Mouse (Mus musculus) brain, embryonic 14.5 days (tissue): Measurements from ENCODE around the gene Dock9. TPM values are rescaled to one million over a fixed set of nuclear protein-coding genes. Genes with fewer than 3 reads are reported as not detected.
A peak's percentile ranks its signal among the peaks of the same experiment; 100 is the strongest.

ENCODE experiments used
- DNase-seq: peaks from one replicate; pipeline ENCODE4 v3.0.0-alpha.2; 2011; ENCODE audit warnings: low read depth
- CTCF ChIP-seq: fragments of 200-500 bp; IDR thresholded peaks from 2 replicates; pipeline ENCODE4 v1.5.1; 2012; ENCODE audit warnings: inconsistent platforms, mild to moderate bottlenecking, moderate library complexity, borderline replicate concordance; ENCODE audit not compliant: insufficient read depth, insufficient read length; ENCODE audit errors: extremely low read depth
- POLR2A ChIP-seq: fragments of 200-500 bp; IDR thresholded peaks from 2 replicates; pipeline ENCODE4 v1.6.1; 2012; ENCODE audit warnings: mild to moderate bottlenecking, inconsistent platforms, borderline replicate concordance; ENCODE audit not compliant: poor library complexity, insufficient read depth, insufficient read length, severe bottlenecking; ENCODE audit errors: extremely low read depth
- polyA plus RNA-seq: library from polyadenylated mRNA; depleted of rRNA; stranded (reverse); fragments of >200 nt; gene quantifications from 2 replicates; pipeline ENCODE4 v1.2.3, GENCODE M21; 2012

The Dock9 gene
- polyA plus RNA-seq, 1 experiment: 30.3 TPM

- DNase-seq: no peak
- TF ChIP-seq CTCF: no peak
- no peak for TF ChIP-seq POLR2A
These were observed 9.2 kb upstream of the Dock9 start for GRCm38 (mm10) chr14:121806791-121807190.

GRCm38 (mm10) chr14:121806316-121806715 is 8.7 kb upstream of the Dock9 start:
- DNase-seq: no peak
- TF ChIP-seq CTCF (no peak), POLR2A (no peak)

GRCm38 (mm10) chr14:121804461-121804860 is 6.8 kb upstream of the Dock9 start:
- TF ChIP-seq POLR2A: no peak
- TF ChIP-seq CTCF: peak; percentile 44; the same call in 1 of the 2 replicates
- no peak for DNase-seq

GRCm38 (mm10) chr14:121800962-121801361 is 3.3 kb upstream of the Dock9 start:
- DNase-seq: peak; percentile 6

GRCm38 (mm10) chr14:121799112-121799511 is 1.5 kb upstream of the Dock9 start:
- DNase-seq: no peak
- TF ChIP-seq CTCF: no peak
- no peak for TF ChIP-seq POLR2A

More at GRCm38 (mm10) chr14:121800962-121801361, 3.3 kb upstream of the Dock9 start:
- TF ChIP-seq POLR2A (no peak), CTCF (0 out of 2 replicates have a peak, but pooled peaks have one; percentile 7)

GRCm38 (mm10) chr14:121798411-121798799 is 768 bp upstream of the Dock9 start:
- TF ChIP-seq POLR2A (peak; percentile 70; the same call in 1 of the 2 replicates), CTCF (no peak)
- peak; percentile 98 for DNase-seq

GRCm38 (mm10) chr14:121796571-121797456 is 823 bp downstream of the Dock9 start:
- no peak for TF ChIP-seq CTCF
- no peak for TF ChIP-seq POLR2A
- DNase-seq: no peak

GRCm38 (mm10) chr14:121795536-121795935 is 2.1 kb downstream of the Dock9 start:
- TF ChIP-seq CTCF (no peak), POLR2A (no peak)

GRCm38 (mm10) chr14:121793639-121794038 is 4.0 kb downstream of the Dock9 start:
- DNase-seq: no peak
- no peak for TF ChIP-seq CTCF
- no peak for TF ChIP-seq POLR2A

More at GRCm38 (mm10) chr14:121795536-121795935, 2.1 kb downstream of the Dock9 start:
- no peak for DNase-seq

GRCm38 (mm10) chr14:121791935-121792334 is 5.7 kb downstream of the Dock9 start:
- TF ChIP-seq CTCF (no peak), POLR2A (no peak)
- no peak for DNase-seq

- DNase-seq: no peak
- TF ChIP-seq POLR2A (no peak), CTCF (no peak)
These were observed 6.5 kb downstream of the Dock9 start for GRCm38 (mm10) chr14:121791112-121791511.

- TF ChIP-seq CTCF (no peak), POLR2A (no peak)
- DNase-seq: no peak
These were observed 8.4 kb downstream of the Dock9 start for GRCm38 (mm10) chr14:121789273-121789672.

- TF ChIP-seq POLR2A: no peak
- no peak for TF ChIP-seq CTCF
- DNase-seq: no peak
These were observed 9.2 kb downstream of the Dock9 start for GRCm38 (mm10) chr14:121788451-121788850.
